Mouse (Mus musculus) heart, postnatal 0 days (tissue): ENCODE measurements around the gene Bcl11b. TPM values are rescaled to one million over a fixed set of nuclear protein-coding genes. Genes with fewer than 3 reads are reported as not detected.

Experiments used
- ATAC-seq: fragments of 200-750 bp; cut with Nextera tagmentation; 2 replicates; pipeline ENCODE4 v1.8.0; 2017; ENCODE audit warnings: low read depth, moderate number of reproducible peaks, moderate library complexity; ENCODE audit not compliant: insufficient read depth
- DNase-seq: peaks from one replicate; pipeline ENCODE4 v3.0.0-alpha.2; 2016; ENCODE audit warnings: low spot score
- H3K27ac ChIP-seq: fragments of 300-500 bp; sonication (generic); 2 replicates; pipeline ENCODE4 v1.5.1; 2014; ENCODE audit warnings: low read depth, mild to moderate bottlenecking
- H3K27me3 ChIP-seq: fragments of 300-500 bp; sonication (generic); 2 replicates; pipeline ENCODE4 v1.6.1; 2014; ENCODE audit warnings: low read length, mixed read lengths; ENCODE audit not compliant: control insufficient read depth, insufficient read depth
- H3K36me3 ChIP-seq: fragments of 300-500 bp; sonication (generic); replicated peaks from 2 replicates; pipeline ENCODE4 v1.6.1; 2014; ENCODE audit warnings: low read length, mixed read lengths; ENCODE audit not compliant: control insufficient read depth, insufficient read depth
- H3K4me1 ChIP-seq: fragments of 300-500 bp; sonication (generic); 2 replicates; pipeline ENCODE4 v1.6.1; 2014; ENCODE audit warnings: antibody characterized with exemption; ENCODE audit not compliant: control insufficient read depth, insufficient read depth
- H3K4me2 ChIP-seq: fragments of 300-500 bp; sonication (generic); 2 replicates; pipeline ENCODE4 v1.6.1; 2014; ENCODE audit warnings: low read depth, mild to moderate bottlenecking, low read length, moderate library complexity
- H3K4me3 ChIP-seq: fragments of 300-500 bp; sonication (generic); 2 replicates; pipeline ENCODE4 v1.5.1; 2014; ENCODE audit warnings: low read depth, low read length
- H3K9ac ChIP-seq: fragments of 300-500 bp; sonication (generic); replicated peaks from 2 replicates; pipeline ENCODE4 v1.6.1; 2014; ENCODE audit warnings: low read depth, low read length, mixed read lengths
- H3K9me3 ChIP-seq: fragments of 300-500 bp; sonication (generic); replicated peaks from 2 replicates; pipeline ENCODE4 v1.6.1; 2016; ENCODE audit warnings: low read length; ENCODE audit not compliant: control insufficient read depth
- CTCF ChIP-seq: IDR thresholded peaks from 2 replicates; pipeline ENCODE4 v1.5.1; 2016; ENCODE audit warnings: antibody characterized with exemption, control low read depth, low read depth
- EP300 ChIP-seq: IDR thresholded peaks from 2 replicates; pipeline ENCODE4 v1.6.1; 2016; ENCODE audit warnings: antibody characterized with exemption, low read depth
- WGBS: fragments of 180-500 bp; shearing (Covaris S2); extraction: QIAGEN DNeasy Blood & Tissue Kit; methylation state at CpG from one replicate; pipeline ENCODE4 v1.1.7; 2014; 5-methylcytosine and 5-hydroxymethylcytosine counted together
- polyA plus RNA-seq: library from polyadenylated mRNA; unstranded; fragments of >200 nt; fragmentation: Nextera tagmentation; extraction: Ambion mirVana; gene quantifications from 2 replicates; pipeline ENCODE4 v1.2.1, GENCODE M21; 2015
- total RNA-seq: library from RNA; depleted of rRNA; stranded (reverse); fragments of >200 nt; gene quantifications from 2 replicates; pipeline ENCODE4 v1.2.3, GENCODE M21; 2014; ENCODE audit warnings: low replicate concordance

Bcl11b gene
- total and polyA plus RNA-seq, 2 experiments from 2014 or later, result 2.2 to 2.7 TPM

DNA sequence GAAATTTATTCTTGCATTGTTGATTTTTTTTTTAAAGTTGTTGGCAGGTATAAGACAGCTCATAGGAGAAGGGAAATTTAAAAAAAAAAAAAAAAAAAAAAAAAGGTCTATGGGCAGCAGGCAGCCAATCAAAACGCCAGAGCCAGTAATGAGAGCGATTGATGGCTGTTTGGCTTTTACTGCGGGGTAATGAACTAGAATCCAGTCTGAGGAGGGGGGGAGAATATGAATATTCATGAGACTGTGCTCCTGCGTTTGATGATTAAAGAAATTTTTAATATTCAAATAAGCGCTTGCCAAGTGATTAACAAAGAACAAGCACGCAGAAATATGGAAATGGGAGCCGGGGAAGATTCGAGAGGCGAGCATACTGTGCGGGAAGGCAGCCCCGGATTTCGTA is 32.8 kb downstream of the Bcl11b start:
- H3K4me3 ChIP-seq, result no peak overlapping the region

DNA sequence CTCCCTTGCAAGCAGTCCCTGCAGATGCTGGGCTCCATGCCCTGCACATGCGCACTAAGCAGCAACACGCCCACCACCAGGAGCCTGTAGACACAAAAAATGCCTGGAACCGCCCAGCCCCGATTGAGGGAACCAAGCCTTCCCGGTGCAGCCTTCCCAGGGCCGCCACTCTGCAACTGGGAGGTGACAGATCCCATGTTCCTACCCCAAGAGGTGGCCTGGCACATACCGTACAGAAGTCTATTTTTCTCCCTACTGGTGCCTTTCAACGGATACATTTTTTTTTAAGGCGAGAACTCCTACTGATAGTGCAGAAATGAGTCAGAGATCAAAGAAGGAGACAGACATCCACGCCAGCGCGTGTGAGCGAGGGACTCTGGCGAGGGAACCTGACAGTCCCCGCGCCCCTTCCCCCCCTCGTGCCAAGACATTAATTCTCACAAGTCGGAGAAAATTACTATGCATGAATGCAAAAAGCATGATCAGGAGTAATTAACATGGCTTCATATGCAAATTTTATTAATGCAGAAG is 33.5 kb downstream of the Bcl11b start:
- H3K4me3 ChIP-seq, result no peak overlapping the region
- H3K4me2 ChIP-seq, result no peak overlapping the region
- no peak overlapping the region for H3K27ac ChIP-seq
- ATAC-seq, result no peak
- TF ChIP-seq EP300 (no peak), CTCF (no peak)
- 46% methylated on average over 18 of the region's 18 CpGs for WGBS
- peaks cover 15% of the 10 kb centered on the region for H3K4me1 ChIP-seq
- 0 out of 2 replicates have a peak, but pooled peaks cover 5% of the 10 kb centered on the region for H3K9me3 ChIP-seq
- H3K36me3 ChIP-seq, result no peaks in the 10 kb centered on the region
- DNase-seq, result no peak
- no peak overlapping the region for H3K9ac ChIP-seq
- H3K27me3 ChIP-seq, result no peaks in the 10 kb centered on the region

More for the DNA sequence above, 32.8 kb downstream of the Bcl11b start:
- H3K4me1 ChIP-seq, result peaks cover 15% of the 10 kb centered on the region
- 0 out of 2 replicates have a peak, but pooled peaks cover 5% of the 10 kb centered on the region for H3K9me3 ChIP-seq
- no peak for ATAC-seq
- no peak overlapping the region for H3K27ac ChIP-seq
- no peaks in the 10 kb centered on the region for H3K27me3 ChIP-seq
- WGBS, result 73% methylated on average over 12 of the region's 12 CpGs
- no peak overlapping the region for H3K4me2 ChIP-seq
- H3K36me3 ChIP-seq, result no peaks in the 10 kb centered on the region
- no peak overlapping the region for H3K9ac ChIP-seq
- no peak for DNase-seq
- TF ChIP-seq EP300, result no peak
- TF ChIP-seq CTCF, result no peak

DNA sequence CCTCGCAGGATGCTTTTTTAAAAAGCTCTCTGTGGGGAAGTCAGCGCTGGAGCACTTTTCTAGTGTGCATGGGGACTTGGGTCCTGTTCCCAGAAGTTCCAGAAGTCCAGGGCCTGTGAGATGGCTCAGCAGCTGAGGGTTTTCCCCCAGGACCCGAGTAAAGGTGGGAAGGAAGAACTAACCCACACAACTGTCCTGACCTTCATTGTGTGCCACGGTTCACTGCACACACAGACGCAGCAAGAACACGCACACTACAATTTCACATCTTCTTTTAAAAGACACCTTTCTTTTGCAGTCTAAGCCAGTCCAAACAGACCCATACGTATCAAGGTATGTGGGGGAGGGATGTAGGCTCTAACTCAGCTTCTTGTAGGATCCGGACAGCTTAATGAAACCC is 34.3 kb downstream of the Bcl11b start:
- Histone ChIP-seq H3K4me1 (peaks cover 15% of the 10 kb centered on the region), H3K27ac (no peak overlapping the region)
- TF ChIP-seq EP300 (no peak), CTCF (no peak)

DNA sequence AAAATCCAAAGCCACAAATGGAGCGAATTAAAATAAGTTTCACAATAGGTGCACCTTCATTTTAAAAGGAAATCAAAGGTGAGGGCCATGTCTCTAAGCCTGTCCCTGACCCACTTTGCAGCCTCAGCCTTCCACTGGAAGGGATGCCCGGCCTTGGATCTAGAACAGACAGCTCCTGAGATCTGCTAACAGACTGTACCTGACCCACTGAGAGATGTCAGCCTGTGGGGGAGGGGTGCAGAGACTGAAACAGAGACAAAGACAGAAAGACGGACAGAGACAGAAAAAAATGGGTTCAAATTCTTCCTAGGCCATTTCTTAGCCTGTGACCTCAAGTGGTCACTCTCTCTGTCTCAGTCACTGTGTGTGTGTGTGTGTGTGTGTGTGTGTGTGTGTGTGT is 35.1 kb downstream of the Bcl11b start:
- no peak overlapping the region for H3K27ac ChIP-seq
- no peak for TF ChIP-seq CTCF
- TF ChIP-seq EP300, result no peak
- 88% methylated on average over 3 of the region's 3 CpGs for WGBS
- H3K9me3 ChIP-seq, result 0 out of 2 replicates have a peak, but pooled peaks cover 5% of the 10 kb centered on the region
- H3K27me3 ChIP-seq, result no peaks in the 10 kb centered on the region
- peaks cover 20% of the 10 kb centered on the region for H3K4me1 ChIP-seq
- H3K4me2 ChIP-seq, result no peak overlapping the region
- no peaks in the 10 kb centered on the region for H3K36me3 ChIP-seq
- DNase-seq, result no peak
- ATAC-seq, result no peak
- H3K4me3 ChIP-seq, result no peak overlapping the region
- H3K9ac ChIP-seq, result no peak overlapping the region

More for the DNA sequence above, 34.3 kb downstream of the Bcl11b start:
- Histone ChIP-seq H3K4me3 (no peak overlapping the region), H3K9ac (no peak overlapping the region), H3K4me2 (no peak overlapping the region), H3K9me3 (0 out of 2 replicates have a peak, but pooled peaks cover 5% of the 10 kb centered on the region), H3K27me3 (no peaks in the 10 kb centered on the region), H3K36me3 (no peaks in the 10 kb centered on the region)
- DNase-seq (no peak), ATAC-seq (no peak)
- 90% methylated on average over 8 of the region's 8 CpGs for WGBS

DNA sequence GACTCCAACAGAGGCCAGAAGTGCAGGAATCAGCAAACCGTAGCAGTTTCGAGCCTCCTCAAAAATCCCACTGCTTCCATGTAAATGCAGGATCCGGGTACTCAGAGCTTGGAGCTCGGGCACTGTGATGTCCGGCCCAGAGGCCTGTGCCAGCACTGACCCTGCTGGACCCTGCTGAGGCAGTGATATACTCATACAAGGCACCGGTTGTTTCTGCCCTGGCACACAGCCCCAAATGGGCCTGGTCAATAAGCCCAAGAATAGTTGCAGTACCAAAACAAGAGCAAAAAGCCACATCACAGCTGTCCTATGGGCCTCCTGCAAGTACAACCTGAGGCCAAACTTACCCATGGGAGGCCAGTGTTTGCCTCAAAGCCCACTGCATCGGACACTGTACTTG is 36.4 kb downstream of the Bcl11b start:
- ATAC-seq, result no peak
- 83% methylated on average over 7 of the region's 7 CpGs for WGBS

DNA sequence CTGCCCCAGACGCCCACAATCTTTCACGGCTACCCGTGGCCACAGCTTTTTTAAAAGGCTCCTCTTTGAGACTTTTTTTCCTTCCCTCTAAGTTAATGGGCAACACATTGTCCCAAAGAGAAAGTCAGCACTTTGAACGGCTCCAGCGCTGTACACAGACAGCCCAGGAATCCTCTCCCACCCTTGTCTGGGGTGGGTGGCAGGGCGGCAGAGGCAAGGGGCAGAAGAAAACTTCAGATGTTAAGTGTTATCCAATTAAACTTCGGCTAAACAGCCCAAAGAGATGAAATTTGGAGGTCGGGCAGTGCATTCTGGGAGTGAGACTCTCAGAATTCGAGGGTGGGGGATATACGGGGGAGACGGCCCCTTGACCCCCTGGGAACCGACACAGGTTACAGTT is 38.3 kb downstream of the Bcl11b start:
- no peak for DNase-seq
- H3K4me1 ChIP-seq, result peaks cover 10% of the 10 kb centered on the region; the same call in 1 of the 2 replicates
- H3K4me2 ChIP-seq, result no peak overlapping the region

More for the DNA sequence above, 36.4 kb downstream of the Bcl11b start:
- H3K27ac ChIP-seq, result no peak overlapping the region
- H3K36me3 ChIP-seq, result no peaks in the 10 kb centered on the region
- DNase-seq, result no peak
- H3K4me2 ChIP-seq, result no peak overlapping the region
- H3K27me3 ChIP-seq, result no peaks in the 10 kb centered on the region
- 0 out of 2 replicates have a peak, but pooled peaks cover 5% of the 10 kb centered on the region for H3K9me3 ChIP-seq
- no peak overlapping the region for H3K4me3 ChIP-seq
- H3K9ac ChIP-seq, result no peak overlapping the region
- TF ChIP-seq EP300 (no peak), CTCF (no peak)
- peaks cover 12% of the 10 kb centered on the region; the same call in 1 of the 2 replicates for H3K4me1 ChIP-seq

More for the DNA sequence above, 38.3 kb downstream of the Bcl11b start:
- Histone ChIP-seq H3K4me3 (no peak overlapping the region), H3K9ac (no peak overlapping the region), H3K9me3 (0 out of 2 replicates have a peak, but pooled peaks cover 5% of the 10 kb centered on the region), H3K27me3 (no peaks in the 10 kb centered on the region), H3K27ac (no peak overlapping the region), H3K36me3 (no peaks in the 10 kb centered on the region)
- WGBS, result 85% methylated on average over 12 of the region's 12 CpGs
- no peak for ATAC-seq
- TF ChIP-seq CTCF (no peak), EP300 (no peak)
